Comparison of ENCODE assay signal across 24 mouse cellular contexts in the genomic region with DNA sequence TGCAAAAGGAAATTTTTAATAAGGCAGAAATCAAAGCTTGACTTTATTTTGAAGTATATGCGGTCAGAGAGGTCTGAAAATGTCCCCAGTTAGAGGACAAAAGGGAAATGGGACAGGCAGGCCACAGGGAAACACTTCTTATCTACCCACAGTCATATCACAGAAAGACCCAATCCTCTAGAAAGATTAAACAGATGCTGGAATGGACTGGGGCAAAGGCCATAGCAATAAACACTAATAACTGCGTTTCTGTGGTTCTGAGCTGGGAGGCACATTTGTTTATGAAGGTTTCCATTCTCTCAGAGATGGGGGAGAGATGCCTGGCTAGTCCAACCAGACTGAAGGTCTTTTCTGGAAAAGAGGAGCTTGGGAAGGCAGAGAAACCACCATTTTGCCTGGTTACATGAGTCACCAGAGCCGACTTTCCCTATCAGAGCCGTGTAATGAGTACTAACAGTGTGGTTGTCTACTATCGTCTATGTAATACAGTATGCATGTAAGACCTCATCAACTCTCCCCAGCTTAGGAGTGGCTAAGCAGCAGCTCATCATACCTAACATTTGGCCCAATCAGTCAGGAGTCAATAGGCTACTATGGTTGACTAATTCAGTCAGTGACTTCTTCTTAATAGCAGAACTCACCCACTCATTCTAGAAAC.
"Had no signal": no experiment of that assay in that cellular context is flagged by ENCODE, and none has a peak within 500 bp of the region (broad histone marks: within the 10 kb centered on the region; RNA-seq: fewer than 3 reads in every experiment).

No protein-coding gene starts in this region.

- H3K27ac ChIP-seq: heart, adult 2 months; hindbrain, embryonic 10.5 days; hindbrain, embryonic 12.5 days; hindbrain, embryonic 15.5 days; hindbrain, postnatal 0 days; kidney, embryonic 15.5 days; kidney, postnatal 0 days; limb, embryonic 13.5 days; limb, embryonic 15.5 days; liver, embryonic 12.5 days; liver, embryonic 14.5 days had no signal

- H3K36me3 ChIP-seq: hindbrain, embryonic 10.5 days; hindbrain, embryonic 12.5 days; hindbrain, embryonic 15.5 days; kidney, embryonic 15.5 days; limb, embryonic 13.5 days; limb, embryonic 15.5 days; liver, embryonic 12.5 days had no signal

- H3K9ac ChIP-seq: hindbrain, embryonic 12.5 days; hindbrain, embryonic 15.5 days; kidney, embryonic 15.5 days; limb, embryonic 13.5 days; limb, embryonic 15.5 days; liver, embryonic 12.5 days; liver, embryonic 14.5 days had no signal

- DNase-seq: gastrocnemius, postnatal 14 days; gastrocnemius, postnatal 36 days; heart, adult 2 months; heart, postnatal 10 days; heart, postnatal 4 days; kidney, adult 11 months; kidney, adult 2 months; kidney, adult 9 months; kidney, postnatal 14 days; kidney, postnatal 36 days; layer of hippocampus, adult 9-11 months; layer of hippocampus, postnatal 36 days; left cerebral cortex, postnatal 4 days had no signal

- H3K4me2 ChIP-seq: heart, embryonic 11.5 days; hindbrain, embryonic 12.5 days; hindbrain, embryonic 15.5 days; kidney, embryonic 15.5 days; limb, embryonic 13.5 days; limb, embryonic 15.5 days; liver, embryonic 12.5 days had no signal

- H3K4me3 ChIP-seq: heart, adult 2 months; hindbrain, embryonic 10.5 days; hindbrain, embryonic 12.5 days; hindbrain, embryonic 15.5 days; kidney, embryonic 15.5 days; limb, embryonic 13.5 days; limb, embryonic 15.5 days; liver, embryonic 12.5 days had no signal

- H3K27me3 ChIP-seq: hindbrain, embryonic 12.5 days; hindbrain, embryonic 15.5 days; kidney, embryonic 15.5 days; limb, embryonic 13.5 days; limb, embryonic 15.5 days had no signal

- H3K9me3 ChIP-seq: hindbrain, embryonic 10.5 days; hindbrain, embryonic 12.5 days; hindbrain, embryonic 15.5 days; kidney, embryonic 15.5 days; limb, embryonic 13.5 days; limb, embryonic 15.5 days; liver, embryonic 12.5 days had no signal

- H3K4me1 ChIP-seq: kidney, embryonic 15.5 days; liver, embryonic 12.5 days had no signal

- ATAC-seq: hindbrain, postnatal 0 days; liver, embryonic 12.5 days had no signal
